Mouse (Mus musculus): ENCODE measurements around the gene Pdlim5.

GRCm38 (mm10) chr3:142237621-142238020, 157.9 kb downstream of the Pdlim5 start:
- TF ChIP-seq CTCF (IDR thresholded peaks at IDR 0.05; ENCODE audit: extremely low read depth, insufficient read depth, insufficient read length, insufficient replicate concordance) (no peak), POLR2A (IDR thresholded peaks at IDR 0.05; ENCODE audit: low read depth, low read length) (no peak)
